ENCODE assay signal across 28 mouse cellular contexts in the genomic region with DNA sequence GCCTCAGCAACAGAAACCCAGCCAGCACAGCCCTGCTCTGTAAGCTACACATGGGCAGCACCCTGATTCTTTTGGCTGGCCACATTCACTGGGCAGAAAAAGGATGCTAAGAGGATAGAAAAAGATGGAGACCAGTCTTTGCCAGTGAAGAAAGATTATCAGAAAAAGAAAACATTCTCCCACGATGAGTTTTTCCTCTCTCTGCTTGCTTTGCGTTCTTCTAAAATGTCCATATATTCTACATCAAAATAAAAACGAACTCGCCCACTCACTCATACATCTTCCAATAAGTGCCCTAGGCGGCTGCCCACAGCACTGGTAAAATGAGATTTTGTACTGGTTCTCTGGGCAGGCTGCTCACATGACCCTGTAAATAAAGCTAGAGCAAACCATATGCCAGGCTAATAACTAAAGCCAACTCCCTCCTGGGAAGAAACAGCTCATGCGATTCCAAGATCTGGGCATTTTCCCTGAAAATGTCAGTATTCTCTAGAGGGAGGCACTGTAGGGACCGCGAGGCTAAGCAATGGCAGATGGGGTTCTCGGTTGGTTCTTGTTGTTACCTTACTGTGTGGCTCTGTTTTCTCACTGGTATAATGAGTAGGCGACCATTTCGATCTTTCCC. TPM values are rescaled to one million over a fixed set of nuclear protein-coding genes. Genes with fewer than 3 reads are reported as not detected.
DNase-seq lines count a peak whose midpoint lies in the region; ATAC-seq lines count a peak whose summit lies in the region.
"Had no signal": no experiment of that assay in that cellular context is flagged by ENCODE, and none has a peak within 500 bp of the region (broad histone marks: within the 10 kb centered on the region; RNA-seq: fewer than 3 reads in every experiment).

No protein-coding gene starts in this region.

- H3K27ac ChIP-seq in forebrain, embryonic 16.5 days (ENCODE audit: low read length) = peak overlapping the region; percentile 39; the same call in 1 of the 2 replicates
- H3K27ac ChIP-seq in forebrain, embryonic 10.5 days = no peak overlapping the region
- H3K27ac ChIP-seq: hindbrain, embryonic 10.5 days; limb, embryonic 12.5 days; midbrain, embryonic 10.5 days; stomach, postnatal 0 days had no signal

- H3K4me1 ChIP-seq in forebrain, embryonic 16.5 days (replicated peaks; ENCODE audit: control insufficient read depth, insufficient read depth, low read length) = peaks cover 21% of the 10 kb centered on the region
- H3K4me1 ChIP-seq in forebrain, embryonic 10.5 days = peaks cover 5% of the 10 kb centered on the region
- H3K4me1 ChIP-seq: heart, embryonic 12.5 days; limb, embryonic 12.5 days had no signal

- DNase-seq in forebrain, embryonic 10.5 days (ENCODE audit: extremely low spot score, low spot score) = no peak
- DNase-seq in left cerebral cortex, postnatal 4 days = peak; percentile 35
- DNase-seq in left cerebral cortex, postnatal 10 days (ENCODE audit: extremely low spot score in 1 of 2, low spot score in 2 of 2) = no peak
- peak; percentile 79 for DNase-seq in cerebellum, adult 8-10 months
- DNase-seq in cerebellum, postnatal 36 days = peak; percentile 69 to 80
- DNase-seq in thymus, postnatal 36 days = no peak
- DNase-seq in heart, adult 8-10 months (ENCODE audit: low spot score) = no peak
- DNase-seq: adrenal gland, postnatal 36 days; heart, postnatal 10 days; kidney, adult 18-20 months; kidney, postnatal 4 days; lung, adult 18-20 months; lung, postnatal 10 days; right cerebral cortex, postnatal 14 days; thymus, adult 2 months had no signal

- no peak overlapping the region for H3K9ac ChIP-seq in forebrain, embryonic 16.5 days (replicated peaks; ENCODE audit: low read depth, low read length)
- H3K9ac ChIP-seq: heart, embryonic 12.5 days; limb, embryonic 12.5 days had no signal

- intact Hi-C loops in left cerebral cortex, postnatal 4 days (cut with DNase I) = no loop called here
- intact Hi-C loops in left cerebral cortex, postnatal 10 days (cut with DNase I) = no loop called here

- 83% methylated on average over 11 of the region's 11 CpGs for WGBS in forebrain, embryonic 16.5 days
- WGBS in forebrain, embryonic 10.5 days = 91% methylated on average over 11 of the region's 11 CpGs

- no peak overlapping the region for H3K4me3 ChIP-seq in forebrain, embryonic 16.5 days (replicated peaks; ENCODE audit: low read length)
- H3K4me3 ChIP-seq in forebrain, embryonic 10.5 days = no peak overlapping the region
- H3K4me3 ChIP-seq: heart, embryonic 12.5 days; hindbrain, embryonic 10.5 days; limb, embryonic 12.5 days; midbrain, embryonic 10.5 days had no signal

- ATAC-seq in forebrain, embryonic 16.5 days = no peak
- ATAC-seq: CD4-positive, CD25-positive, alpha-beta regulatory T cell, adult 4 months; inflammation-experienced regulatory T-cells, adult 6 months had no signal

- H3K27me3 ChIP-seq in forebrain, embryonic 16.5 days (replicated peaks; ENCODE audit: control insufficient read depth, insufficient read depth, low read length) = no peaks in the 10 kb centered on the region
- H3K27me3 ChIP-seq in forebrain, embryonic 10.5 days (ENCODE audit: poor library complexity, severe bottlenecking) = no peaks in the 10 kb centered on the region
- H3K27me3 ChIP-seq: limb, embryonic 12.5 days had no signal

- no peaks in the 10 kb centered on the region for H3K9me3 ChIP-seq in forebrain, embryonic 16.5 days (ENCODE audit: control insufficient read depth, low read length)
- no peaks in the 10 kb centered on the region for H3K9me3 ChIP-seq in forebrain, embryonic 10.5 days
- H3K9me3 ChIP-seq: heart, embryonic 12.5 days; hindbrain, embryonic 10.5 days; limb, embryonic 12.5 days; midbrain, embryonic 10.5 days had no signal

- H3K4me2 ChIP-seq in forebrain, embryonic 16.5 days (ENCODE audit: low read length) = no peak overlapping the region
- H3K4me2 ChIP-seq: heart, embryonic 12.5 days; limb, embryonic 12.5 days; liver, embryonic 11.5 days had no signal

- no peaks in the 10 kb centered on the region for H3K36me3 ChIP-seq in forebrain, embryonic 16.5 days (ENCODE audit: control insufficient read depth, insufficient read depth)
- no peaks in the 10 kb centered on the region for H3K36me3 ChIP-seq in forebrain, embryonic 10.5 days (replicated peaks)
- H3K36me3 ChIP-seq: heart, embryonic 12.5 days; hindbrain, embryonic 10.5 days; limb, embryonic 12.5 days; midbrain, embryonic 10.5 days had no signal

RNA-seq across cellular contexts. Expression of gene Cd6, which starts 24.1 kb away (rescaled TPM):
- not detected in 2 replicates for polyA plus RNA-seq in forebrain, embryonic 16.5 days (2015; fragmentation: Nextera tagmentation; extraction: Ambion mirVana)
- not detected in 2 replicates for polyA plus RNA-seq in forebrain, embryonic 10.5 days (2016; fragmentation: Nextera tagmentation; extraction: Ambion mirVana)
- not detected for total RNA-seq in left cerebral cortex, postnatal 4 days (2021)
- total RNA-seq in left cerebral cortex, postnatal 10 days (2021) = under 1 TPM; 0.19 to 0.20 TPM
- total RNA-seq in heart, adult 8-10 months (2022) = under 1 TPM in 1 of 4 experiments, not detected in 3; 0.37 TPM
- total RNA-seq: gastrocnemius, adult 8-10 months; layer of hippocampus, postnatal 10 days had no signal
- polyA plus RNA-seq: embryonic facial prominence, embryonic 14.5 days; heart, embryonic 12.5 days; hindbrain, embryonic 10.5 days; kidney, embryonic 16.5 days; limb, embryonic 12.5 days; liver, embryonic 11.5 days; midbrain, embryonic 10.5 days had no signal

RNA-seq across cellular contexts. Expression of gene Slc15a3, which starts 33.8 kb away (rescaled TPM):
- 0.25 and 0.57 TPM in 2 replicates for polyA plus RNA-seq in forebrain, embryonic 16.5 days (2015; fragmentation: Nextera tagmentation; extraction: Ambion mirVana)
- polyA plus RNA-seq in forebrain, embryonic 10.5 days (2016; fragmentation: Nextera tagmentation; extraction: Ambion mirVana) = 0.32 and 0.37 TPM in 2 replicates
- 1 to 10 TPM in 1 of 2 experiments, under 1 TPM in 1; 0.82 to 1.2 TPM for total RNA-seq in left cerebral cortex, postnatal 4 days (2021)
- 1 to 10 TPM; 1.1 to 1.6 TPM for total RNA-seq in left cerebral cortex, postnatal 10 days (2021)
- 1 to 10 TPM; 1.7 to 2.7 (median 2.1) TPM for total RNA-seq in heart, adult 8-10 months (2022)

Comparison
In these comparisons a context has a peak if more than half of its experiments do, and no peak if none do; other contexts are left out.
1. DNase-seq: peak in left cerebral cortex, postnatal 4 days (single experiment), cerebellum, adult 8-10 months (single experiment) and cerebellum, postnatal 36 days (2 of 2); none in forebrain, embryonic 10.5 days (single experiment), left cerebral cortex, postnatal 10 days (0 of 2), thymus, postnatal 36 days (0 of 2) and heart, adult 8-10 months (single experiment).